Mouse (Mus musculus): ENCODE data around the gene Zfhx3. TPM values are rescaled to one million over a fixed set of nuclear protein-coding genes. Genes with fewer than 3 reads are reported as not detected.

The Zfhx3 gene
- polyA plus RNA-seq, 1 experiment: 1.5 TPM

DNA sequence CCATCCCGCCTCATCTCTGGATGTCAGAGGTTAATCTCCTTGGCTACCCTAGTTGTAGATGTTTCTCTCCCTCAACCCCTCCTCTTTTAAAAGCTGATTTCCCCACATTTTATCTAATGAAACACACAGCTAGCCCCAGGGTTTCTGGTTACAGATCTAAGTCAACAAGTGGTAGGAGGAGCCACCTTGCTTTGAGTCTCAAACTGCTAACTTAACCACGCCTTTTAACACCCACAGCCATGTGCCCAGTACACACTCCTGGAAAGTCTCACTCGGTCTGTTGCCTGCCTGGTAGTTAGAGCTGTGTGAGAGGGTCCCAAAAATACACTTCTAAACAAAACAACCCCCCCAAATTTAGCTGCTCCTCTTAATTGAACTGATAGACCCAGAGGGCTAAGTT, 877.4 kb downstream of the Zfhx3 start:
- DNase-seq (ENCODE audit: extremely low spot score in 1 of 2, low spot score in 1 of 2): no peak

DNA sequence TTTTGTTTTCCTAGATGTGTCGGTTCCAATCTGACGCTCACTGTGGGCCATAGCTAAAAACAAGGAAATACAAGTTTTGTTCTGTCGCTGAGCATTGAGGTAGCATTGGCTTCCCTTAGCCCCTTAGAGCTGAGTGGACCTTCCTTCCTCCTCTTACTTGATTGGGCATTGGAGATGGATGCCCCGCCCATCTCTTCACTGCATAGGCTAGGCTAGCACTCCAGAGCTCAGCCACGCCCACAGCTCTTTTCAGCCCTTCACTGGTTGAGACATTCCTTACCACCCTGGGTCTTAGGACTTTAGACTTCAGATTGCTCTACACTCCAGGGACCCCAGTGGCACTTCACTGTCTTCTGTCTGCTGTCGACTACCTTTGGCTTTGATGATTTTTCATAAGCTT, 878.2 kb downstream of the Zfhx3 start:
- DNase-seq (ENCODE audit: extremely low spot score in 1 of 2, low spot score in 1 of 2): no peak

DNA sequence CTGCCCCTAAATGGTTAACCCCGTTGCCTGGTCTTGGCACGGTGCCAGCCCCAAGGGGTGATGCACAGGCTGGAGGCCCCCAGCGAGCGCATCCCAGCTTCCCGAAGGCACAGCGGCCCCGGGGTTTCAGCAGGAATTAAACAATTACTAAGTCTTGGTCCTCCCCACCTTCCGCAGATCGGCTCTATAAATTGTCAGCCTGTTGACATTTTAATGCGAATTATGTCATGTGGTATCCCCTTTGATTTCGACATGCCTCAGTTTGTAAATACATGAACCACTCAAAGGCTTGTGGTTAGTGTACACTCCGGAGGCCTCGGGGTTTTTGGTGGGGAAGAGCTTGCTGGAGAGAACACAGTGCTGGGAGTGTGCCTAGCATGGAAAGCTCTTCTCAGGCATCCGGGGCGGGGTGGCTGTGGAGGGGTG, 880.4 kb downstream of the Zfhx3 start:
- DNase-seq (ENCODE audit: extremely low spot score in 1 of 2, low spot score in 1 of 2): no peak

DNA sequence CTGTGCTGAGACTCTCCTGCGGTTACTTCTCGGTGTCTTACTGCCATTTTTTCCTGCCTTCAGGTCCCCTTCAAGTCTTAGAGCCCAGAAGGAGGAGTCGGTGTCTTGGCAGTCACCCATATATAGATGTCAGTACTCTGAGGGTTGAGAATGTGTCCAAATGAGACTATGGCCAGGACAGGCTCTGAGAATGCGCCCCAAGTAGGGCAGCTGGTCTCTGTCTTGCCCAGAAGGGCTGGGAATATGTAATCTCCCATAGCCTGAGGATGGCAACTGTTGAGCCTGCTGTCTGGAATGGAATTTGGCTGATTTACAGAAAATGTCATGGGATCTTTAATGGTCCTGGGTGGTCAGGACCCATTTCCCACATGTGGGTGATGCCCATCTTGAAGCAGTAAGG, 881.6 kb downstream of the Zfhx3 start:
- no peak for DNase-seq (ENCODE audit: extremely low spot score in 1 of 2, low spot score in 1 of 2)

DNA sequence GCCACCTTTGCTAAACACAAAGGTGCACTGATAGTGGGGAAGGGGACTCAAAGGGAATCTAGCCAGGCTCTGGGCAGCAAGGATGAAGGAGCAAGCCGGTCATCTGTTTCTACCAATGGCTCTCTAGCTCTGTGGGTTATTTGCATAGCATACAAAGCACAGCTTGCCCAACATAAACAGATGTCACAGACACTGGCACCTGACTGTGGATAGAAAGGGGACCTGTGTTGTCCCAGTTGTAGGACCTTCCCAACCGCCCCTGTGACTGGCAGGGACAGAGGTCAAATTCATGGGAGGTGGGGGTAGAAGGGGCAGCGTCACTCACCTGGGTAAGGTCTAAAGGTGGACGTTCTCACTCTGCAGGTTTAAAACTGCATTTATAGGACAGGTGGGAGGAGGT, 884.0 kb downstream of the Zfhx3 start:
- DNase-seq (ENCODE audit: extremely low spot score in 1 of 2, low spot score in 1 of 2): no peak

DNA sequence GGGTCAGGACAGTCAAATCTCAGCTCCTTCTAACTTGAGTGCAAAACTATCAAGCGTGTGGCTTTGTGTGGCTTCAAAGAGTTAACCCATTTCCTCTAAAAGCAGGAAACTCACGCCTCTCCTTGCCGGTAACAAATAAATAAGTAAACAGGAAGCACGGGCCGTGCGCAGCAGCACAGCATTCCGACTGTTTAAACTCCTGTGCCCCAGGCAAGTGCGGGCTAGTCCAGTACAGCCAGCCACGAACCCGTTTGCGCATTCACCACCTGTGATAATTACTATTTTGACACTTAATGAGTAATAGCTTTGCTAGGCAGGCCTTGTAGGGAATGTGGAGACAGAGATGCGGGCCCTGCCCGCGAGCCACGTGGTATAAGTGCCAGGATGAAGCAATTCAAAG, 885.0 kb downstream of the Zfhx3 start:
- DNase-seq (ENCODE audit: extremely low spot score in 1 of 2, low spot score in 1 of 2): no peak

DNA sequence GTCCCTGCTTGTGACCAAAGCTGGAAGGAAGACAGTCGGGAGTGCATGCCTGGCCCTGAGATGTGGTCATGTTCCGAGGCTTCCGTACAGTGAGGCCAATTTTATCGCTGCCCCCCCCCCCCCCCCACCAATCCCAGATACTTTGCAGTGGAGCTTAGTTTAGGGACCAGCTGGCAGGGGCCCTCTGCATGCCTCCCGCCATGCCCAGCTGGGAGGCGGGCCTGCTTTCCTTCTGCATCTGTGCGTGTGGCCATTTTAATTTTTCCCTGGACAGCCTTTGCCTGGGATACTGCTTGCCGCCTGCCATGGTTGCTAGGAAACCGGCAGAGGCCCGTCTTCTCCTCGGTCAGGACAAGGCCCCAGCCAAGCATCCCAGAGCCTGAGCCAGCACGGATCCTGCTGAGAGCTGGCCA, 886.9 kb downstream of the Zfhx3 start:
- peak; percentile 10 to 16 for DNase-seq (ENCODE audit: extremely low spot score in 1 of 2, low spot score in 1 of 2)

DNA sequence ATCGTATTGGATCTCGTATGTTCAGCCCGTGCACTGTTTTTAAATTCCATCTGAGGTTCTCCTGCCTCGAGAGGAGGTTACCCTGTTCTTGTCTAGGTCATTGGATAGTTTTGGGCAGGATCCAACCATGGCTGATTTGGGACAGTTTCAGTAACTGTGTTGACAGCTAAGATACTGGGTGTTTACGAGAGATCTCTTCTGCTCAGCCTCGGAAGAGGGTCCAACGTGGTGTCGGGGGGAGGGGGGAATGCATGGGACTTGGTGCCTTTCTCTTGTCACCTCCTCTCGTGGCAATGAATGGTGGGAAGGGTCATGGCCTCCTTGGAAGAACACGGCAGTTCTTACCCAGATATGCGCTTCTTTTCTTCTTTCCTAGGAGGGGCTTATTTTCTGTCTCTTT, 892.7 kb downstream of the Zfhx3 start:
- DNase-seq (ENCODE audit: extremely low spot score in 1 of 2, low spot score in 1 of 2): no peak

DNA sequence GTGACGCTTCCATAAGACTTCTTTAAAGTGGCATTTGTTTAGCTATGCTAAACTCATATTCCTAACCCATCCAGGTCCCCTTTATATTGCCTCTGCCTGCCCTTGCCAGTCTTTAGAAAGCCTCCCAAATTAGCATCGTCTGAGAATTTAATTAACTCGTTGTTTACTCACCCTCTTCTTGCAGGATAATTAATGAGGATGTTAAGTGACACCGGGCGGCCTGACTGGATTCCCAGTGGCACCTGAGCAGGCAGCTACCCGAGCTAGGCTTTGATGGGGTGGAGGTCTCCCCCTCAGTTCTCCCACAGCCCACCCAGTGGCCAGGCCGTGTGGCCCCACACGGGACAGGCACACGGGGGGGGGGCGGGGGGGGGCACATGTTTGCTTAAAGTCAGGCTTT, 895.3 kb downstream of the Zfhx3 start:
- DNase-seq (ENCODE audit: extremely low spot score in 1 of 2, low spot score in 1 of 2): no peak

DNA sequence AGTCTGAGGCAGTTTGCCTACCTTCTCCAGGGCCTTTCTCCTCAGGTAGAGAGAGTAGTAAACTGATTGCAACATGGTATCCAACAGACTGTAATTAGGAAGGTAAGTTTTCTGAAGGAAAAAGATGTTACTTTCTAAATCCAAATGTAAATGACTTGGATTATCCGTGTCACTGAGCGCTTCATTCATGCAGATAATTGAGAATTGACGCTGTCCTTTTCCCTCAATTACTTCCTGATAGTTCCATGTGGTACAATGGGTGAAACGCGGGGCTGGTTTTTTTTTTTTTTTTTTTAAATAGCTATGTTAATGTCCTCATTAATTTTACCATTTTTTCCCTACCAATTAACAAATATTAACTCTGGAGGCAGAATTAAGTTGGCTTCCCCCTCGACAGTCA, 896.3 kb downstream of the Zfhx3 start:
- DNase-seq (ENCODE audit: extremely low spot score in 1 of 2, low spot score in 1 of 2): no peak

DNA sequence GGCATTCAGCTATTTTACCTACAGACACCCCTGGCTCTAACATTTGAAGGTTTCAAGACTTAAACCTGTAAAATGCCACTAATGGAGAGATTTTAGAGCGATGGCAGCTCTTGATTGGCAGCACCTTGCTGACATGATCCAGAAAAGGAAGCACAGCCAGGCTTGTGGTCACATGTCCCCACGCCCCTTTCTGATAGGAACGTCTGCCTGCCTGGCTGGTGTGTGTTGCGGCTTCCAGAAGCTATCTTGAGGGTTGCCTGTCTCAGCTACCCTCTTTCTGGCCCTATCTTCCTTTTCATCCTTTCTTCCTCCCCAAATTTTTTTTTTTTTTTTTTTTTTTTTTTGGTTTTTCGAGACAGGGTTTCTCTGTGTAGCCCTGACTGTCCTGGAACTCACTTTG, 899.9 kb downstream of the Zfhx3 start:
- no peak for DNase-seq (ENCODE audit: extremely low spot score in 1 of 2, low spot score in 1 of 2)

DNA sequence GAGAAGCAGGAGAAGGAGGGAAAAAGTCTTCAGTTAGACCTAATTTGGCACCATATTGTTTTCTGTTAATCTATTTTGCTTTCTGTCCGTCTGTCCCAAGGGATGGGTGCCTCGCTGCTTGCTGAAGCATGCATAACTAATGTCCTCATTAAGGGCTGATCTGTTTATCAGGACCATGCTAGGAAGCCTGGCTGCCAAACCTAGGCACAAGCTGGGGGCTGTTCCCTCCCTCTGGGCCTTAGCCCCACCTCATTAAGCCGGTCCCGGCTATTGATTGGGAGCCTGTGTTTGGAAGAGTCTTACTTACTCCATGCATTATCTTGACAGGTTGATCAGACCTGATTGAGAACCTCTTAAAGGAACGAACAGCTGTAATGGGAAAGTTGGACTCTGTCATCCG, 903.7 kb downstream of the Zfhx3 start:
- DNase-seq (ENCODE audit: extremely low spot score in 1 of 2, low spot score in 1 of 2): no peak

DNA sequence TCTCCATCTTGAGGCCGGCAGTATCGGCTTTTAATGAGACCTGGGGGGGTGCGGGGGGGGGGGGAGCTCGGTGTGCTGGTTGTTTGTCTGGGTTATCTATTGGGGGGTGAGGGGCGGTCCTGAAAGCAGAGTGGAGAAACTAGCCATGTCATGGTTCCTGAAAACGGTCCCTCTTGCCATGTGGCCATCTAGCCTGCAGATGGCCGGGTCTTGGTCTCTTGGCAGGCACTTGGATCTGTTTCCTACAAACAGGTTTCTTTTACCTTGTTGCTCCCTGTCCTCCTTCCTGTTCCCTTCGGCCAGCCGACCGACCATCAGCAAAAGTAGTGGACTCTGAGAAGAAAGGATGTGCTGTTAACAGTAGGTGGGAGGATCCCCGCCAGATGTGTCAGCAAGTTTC, 904.4 kb downstream of the Zfhx3 start:
- DNase-seq (ENCODE audit: extremely low spot score in 1 of 2, low spot score in 1 of 2): no peak

DNA sequence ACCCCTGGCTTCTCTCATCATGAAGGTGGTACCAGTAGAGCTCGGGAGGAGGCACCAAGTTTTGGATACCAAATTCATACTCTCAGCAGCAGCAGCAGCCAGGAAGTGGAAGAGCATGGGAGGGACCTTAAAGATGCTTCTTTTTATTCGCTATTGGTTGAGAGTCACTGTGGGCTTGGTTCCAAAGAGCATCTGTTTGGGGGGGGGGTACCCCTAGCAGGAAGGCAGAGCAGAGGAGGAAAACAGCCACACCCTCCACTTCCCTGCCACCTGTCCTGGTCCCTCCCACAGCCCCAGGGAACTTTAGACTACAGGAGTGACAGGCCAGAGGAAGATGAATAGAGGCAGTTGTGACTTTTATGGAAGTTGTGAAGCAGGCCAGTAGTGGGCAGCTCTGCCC, 904.9 kb downstream of the Zfhx3 start:
- no peak for DNase-seq (ENCODE audit: extremely low spot score in 1 of 2, low spot score in 1 of 2)

DNA sequence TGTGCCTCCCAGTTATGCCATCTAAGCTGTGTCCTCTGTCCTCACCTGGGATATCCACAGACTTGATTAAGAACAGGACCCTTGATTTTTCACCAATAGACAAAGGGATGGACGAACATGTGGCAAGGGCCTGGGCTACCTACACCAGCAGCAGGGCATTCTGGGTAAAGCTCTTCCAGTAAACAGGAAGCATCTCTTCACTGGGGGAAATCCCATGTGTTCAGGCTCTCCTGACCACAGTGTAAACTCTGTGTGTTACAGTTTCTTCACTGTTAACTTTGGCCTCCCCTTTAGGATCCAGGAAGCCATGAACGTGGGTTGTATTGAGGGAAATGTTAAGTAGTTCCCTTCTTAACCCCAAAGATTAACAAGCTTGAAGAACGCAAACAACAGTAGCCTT, 906.0 kb downstream of the Zfhx3 start:
- no peak for DNase-seq (ENCODE audit: extremely low spot score in 1 of 2, low spot score in 1 of 2)

DNA sequence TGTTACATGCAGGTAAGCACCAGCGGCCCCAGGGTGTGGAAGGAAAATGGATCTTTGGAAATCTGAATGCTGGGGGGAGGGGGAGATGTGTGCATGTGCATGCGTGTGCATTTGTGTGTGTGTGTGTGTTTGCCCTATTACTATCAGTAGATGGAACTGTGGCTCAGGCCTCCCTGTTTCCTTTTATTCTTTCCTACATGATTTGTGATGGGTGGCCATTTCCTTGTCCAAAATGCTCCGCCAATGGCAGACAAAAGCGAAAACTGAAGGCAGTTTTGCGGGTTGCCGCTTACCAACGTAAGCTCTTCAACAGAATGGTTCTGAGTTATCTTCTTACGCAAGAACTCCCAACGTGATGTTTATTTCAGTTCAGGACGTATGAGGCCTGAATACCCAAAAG, 910.6 kb downstream of the Zfhx3 start:
- no peak for DNase-seq (ENCODE audit: extremely low spot score in 1 of 2, low spot score in 1 of 2)

DNA sequence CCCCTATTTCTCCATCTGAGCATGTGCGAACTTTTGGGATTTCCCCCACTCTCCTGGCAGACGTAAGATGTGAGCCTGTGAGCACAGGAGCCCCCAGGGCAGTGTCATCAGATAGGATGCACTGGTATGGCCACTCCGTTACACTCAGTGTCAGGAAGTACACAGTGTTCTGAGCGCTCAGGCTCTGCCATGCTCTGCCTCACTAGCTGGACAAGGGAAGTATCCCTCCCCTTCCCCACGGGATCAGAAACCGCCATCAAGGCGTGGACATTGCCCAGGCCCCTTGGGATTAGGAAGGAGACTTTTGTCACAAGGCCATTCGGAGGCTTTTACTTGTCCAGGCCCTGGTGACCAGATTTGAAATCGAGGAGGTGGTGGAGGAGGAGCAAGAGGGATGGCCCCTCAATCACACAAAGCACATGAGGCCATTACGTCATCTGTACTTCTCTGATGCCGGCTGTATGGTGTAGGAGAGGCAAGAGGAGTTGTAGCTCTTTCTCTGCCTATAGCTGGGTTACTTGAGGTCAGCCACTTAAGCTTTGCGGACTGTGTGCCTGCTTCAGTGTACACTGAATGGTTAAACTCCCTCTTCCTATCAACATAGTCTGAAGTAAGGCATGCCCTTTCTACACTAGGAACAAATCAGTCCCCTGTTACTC, 912.1 kb downstream of the Zfhx3 start:
- no peak for DNase-seq (ENCODE audit: extremely low spot score in 1 of 2, low spot score in 1 of 2)

DNA sequence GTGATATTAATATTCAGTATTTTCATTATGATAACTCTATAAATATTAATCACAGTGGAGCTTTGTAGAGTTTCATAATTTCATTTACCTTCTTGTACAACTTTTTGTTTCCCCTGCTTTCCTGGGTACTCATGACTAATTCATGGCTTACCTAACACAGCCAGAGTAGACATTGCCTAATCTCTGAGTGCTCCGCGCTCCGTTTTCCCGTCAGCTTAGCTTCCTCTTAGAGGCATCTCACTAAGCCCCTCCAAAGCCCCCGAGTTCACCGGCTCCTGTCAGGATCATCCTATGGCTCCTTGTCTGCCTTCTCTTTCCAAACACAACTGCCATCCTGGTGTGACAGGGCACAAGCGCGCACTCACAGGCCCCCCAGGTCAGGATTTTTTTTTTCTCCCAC, 916.6 kb downstream of the Zfhx3 start:
- DNase-seq (ENCODE audit: extremely low spot score in 1 of 2, low spot score in 1 of 2): no peak

DNA sequence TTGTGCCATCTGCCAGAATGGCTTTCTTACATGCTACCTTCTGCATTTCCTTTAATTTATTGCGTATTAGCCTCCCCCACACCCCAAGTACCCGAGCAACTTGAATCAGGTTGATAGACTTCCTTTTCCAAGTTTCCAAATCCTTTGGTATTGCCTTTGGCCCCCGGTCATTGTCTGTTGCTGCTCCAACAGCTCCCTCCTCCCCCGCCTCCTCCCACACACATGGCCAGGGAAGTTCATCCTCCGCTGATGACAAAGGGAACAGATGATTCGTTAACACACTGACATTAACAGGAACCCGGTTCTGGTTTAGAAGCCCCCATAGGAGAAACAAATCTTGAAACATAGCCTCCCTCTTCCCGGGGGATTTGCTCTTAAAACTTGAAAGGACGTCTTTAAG, 917.5 kb downstream of the Zfhx3 start:
- no peak for DNase-seq (ENCODE audit: extremely low spot score in 1 of 2, low spot score in 1 of 2)

DNA sequence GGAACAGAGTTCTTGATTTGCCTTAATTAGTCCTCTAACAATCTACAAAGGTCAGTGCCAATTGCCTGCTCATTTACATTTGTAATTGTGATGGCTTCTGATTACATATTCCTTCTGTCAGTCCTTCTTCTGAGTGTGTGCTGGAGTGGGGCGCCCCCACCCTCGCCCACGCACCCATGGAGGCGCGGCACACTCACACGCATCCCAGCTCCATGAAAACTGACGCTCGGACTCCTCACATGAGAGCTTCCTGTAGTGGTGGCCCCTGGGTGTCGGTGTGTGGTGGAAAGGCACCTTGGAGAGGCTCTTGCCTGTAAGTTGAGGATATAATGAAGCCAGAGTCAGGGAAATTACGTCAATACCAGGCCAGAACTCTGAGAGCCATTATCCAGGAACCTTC, 921.0 kb downstream of the Zfhx3 start:
- no peak for DNase-seq (ENCODE audit: extremely low spot score in 1 of 2, low spot score in 1 of 2)

DNA sequence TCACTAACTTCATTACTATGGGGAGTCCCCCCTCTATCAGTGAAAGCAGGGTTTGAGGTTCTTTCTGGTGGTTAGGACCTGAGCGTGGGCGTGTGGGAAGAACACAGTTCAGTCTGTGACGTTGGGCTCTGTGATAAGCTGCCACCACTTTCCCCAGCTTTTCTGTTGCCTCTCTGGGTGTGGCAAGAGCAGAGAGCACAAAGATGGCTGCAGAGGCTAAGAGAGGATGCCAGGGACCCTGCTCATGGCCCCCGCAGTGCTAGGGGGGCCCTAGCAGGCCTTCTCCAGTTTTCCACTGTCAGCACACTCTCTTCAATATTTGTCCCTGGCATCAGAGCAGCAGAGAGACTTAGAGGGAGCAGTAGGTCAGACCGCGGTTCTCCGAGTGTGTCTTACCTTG, 924.0 kb downstream of the Zfhx3 start:
- DNase-seq (ENCODE audit: extremely low spot score in 1 of 2, low spot score in 1 of 2): no peak

DNA sequence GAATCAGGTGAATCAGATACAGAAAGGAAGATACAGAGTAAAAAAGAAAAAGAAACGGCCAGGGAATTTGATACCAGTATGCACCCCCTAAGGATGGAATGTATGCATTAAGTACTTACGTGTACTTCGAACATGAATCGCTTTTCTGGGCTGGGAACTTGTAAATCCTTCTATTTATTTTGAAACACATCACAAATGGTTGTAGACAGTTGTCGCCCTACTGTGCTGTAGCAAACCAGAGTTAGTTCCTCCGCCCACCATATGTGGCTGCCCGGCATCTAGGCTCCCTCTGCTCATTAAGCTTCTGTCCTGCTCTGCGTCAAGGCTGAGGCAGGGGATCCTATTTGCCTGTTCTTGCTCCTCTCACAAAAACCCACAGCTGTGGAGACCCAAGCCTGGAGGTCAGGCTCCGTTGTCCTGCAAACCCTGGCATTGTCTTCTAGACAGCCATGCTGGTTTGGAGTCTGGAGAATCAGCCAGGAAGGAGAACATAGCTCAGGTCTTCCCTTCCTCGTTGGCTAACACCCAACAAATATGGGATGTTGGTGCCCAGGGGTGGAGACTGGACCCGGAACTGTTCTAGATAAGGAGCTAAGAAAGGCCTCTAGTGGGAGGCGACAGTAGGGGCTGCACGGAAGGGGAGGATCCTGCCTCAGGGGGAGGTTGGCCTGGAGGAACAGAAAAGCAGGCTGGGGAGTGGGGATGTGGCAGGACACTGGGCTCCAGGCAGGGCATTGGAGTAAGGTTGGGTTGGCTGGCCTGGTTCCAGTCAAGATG, 925.2 kb downstream of the Zfhx3 start:
- no peak for DNase-seq (ENCODE audit: extremely low spot score in 1 of 2, low spot score in 1 of 2)
